Mouse (Mus musculus): ENCODE measurements around the gene Nthl1. TPM values are rescaled to one million over a fixed set of nuclear protein-coding genes. Genes with fewer than 3 reads are reported as not detected.

Gene Nthl1
- polyA plus RNA-seq, 1 experiment from 2014 or later, result 17.0 TPM

- H3K36me3 ChIP-seq (ENCODE audit: control insufficient read depth, insufficient read depth, low read length), result no peaks in the 10 kb centered on the region; the same call in 1 of the 2 replicates
- H3K9ac ChIP-seq (ENCODE audit: low read depth, low read length), result peak overlapping the region; percentile 97
- peak overlapping the region; percentile 87 for H3K4me2 ChIP-seq (replicated peaks; ENCODE audit: low read depth, low read length)
- H3K4me1 ChIP-seq (ENCODE audit: control insufficient read depth, insufficient read depth, low read length), result peaks cover 26% of the 10 kb centered on the region
- 9% methylated on average over 8 of the region's 8 CpGs for WGBS
- no peaks in the 10 kb centered on the region for H3K9me3 ChIP-seq (ENCODE audit: control insufficient read depth, low read length)
- peak overlapping the region; percentile 98 for H3K4me3 ChIP-seq (ENCODE audit: low read length)
- no peaks in the 10 kb centered on the region for H3K27me3 ChIP-seq (ENCODE audit: control insufficient read depth, insufficient read depth, low read length)
- no peak for ATAC-seq (ENCODE audit: low FRiP score, low TSS enrichment)
- H3K27ac ChIP-seq (ENCODE audit: low read depth, low read length), result peak overlapping the region; percentile 84; the same call in 1 of the 2 replicates
These were observed 37.9 kb downstream of the Nthl1 start for GRCm38 (mm10) chr17:24670246-24670844.

- H3K4me3 ChIP-seq (ENCODE audit: low read length), result no peak overlapping the region
- WGBS, result 69% methylated on average over 5 of the region's 5 CpGs
- peak overlapping the region; percentile 97; the same call in 1 of the 2 replicates for H3K9ac ChIP-seq (ENCODE audit: low read depth, low read length)
These were observed 38.9 kb downstream of the Nthl1 start for GRCm38 (mm10) chr17:24671346-24671745.

GRCm38 (mm10) chr17:24672141-24672540 lies 39.7 kb downstream of the Nthl1 start:
- Histone ChIP-seq H3K9me3 (ENCODE audit: control insufficient read depth, low read length) (no peaks in the 10 kb centered on the region), H3K27ac (ENCODE audit: low read depth, low read length) (no peak overlapping the region), H3K4me2 (replicated peaks; ENCODE audit: low read depth, low read length) (no peak overlapping the region; the same call in 1 of the 2 replicates), H3K27me3 (ENCODE audit: control insufficient read depth, insufficient read depth, low read length) (no peaks in the 10 kb centered on the region), H3K4me1 (ENCODE audit: control insufficient read depth, insufficient read depth, low read length) (peaks cover 26% of the 10 kb centered on the region), H3K36me3 (ENCODE audit: control insufficient read depth, insufficient read depth, low read length) (peaks cover 7% of the 10 kb centered on the region), H3K9ac (ENCODE audit: low read depth, low read length) (0 out of 2 replicates have a peak overlapping the region, but pooled peaks have one; percentile 32), H3K4me3 (ENCODE audit: low read length) (no peak overlapping the region)
- WGBS, result 18% methylated on average over 5 of the region's 5 CpGs
- ATAC-seq (ENCODE audit: low FRiP score, low TSS enrichment), result no peak

More at GRCm38 (mm10) chr17:24671346-24671745, 38.9 kb downstream of the Nthl1 start:
- Histone ChIP-seq H3K36me3 (ENCODE audit: control insufficient read depth, insufficient read depth, low read length) (no peaks in the 10 kb centered on the region; the same call in 1 of the 2 replicates), H3K9me3 (ENCODE audit: control insufficient read depth, low read length) (no peaks in the 10 kb centered on the region), H3K4me2 (replicated peaks; ENCODE audit: low read depth, low read length) (peak overlapping the region; percentile 87), H3K27me3 (ENCODE audit: control insufficient read depth, insufficient read depth, low read length) (no peaks in the 10 kb centered on the region), H3K27ac (ENCODE audit: low read depth, low read length) (no peak overlapping the region), H3K4me1 (ENCODE audit: control insufficient read depth, insufficient read depth, low read length) (peaks cover 26% of the 10 kb centered on the region)
- ATAC-seq (ENCODE audit: low FRiP score, low TSS enrichment), result no peak

GRCm38 (mm10) chr17:24674277-24674676 lies 41.8 kb downstream of the Nthl1 start:
- Histone ChIP-seq H3K4me1 (ENCODE audit: control insufficient read depth, insufficient read depth, low read length) (peaks cover 22% of the 10 kb centered on the region), H3K4me3 (ENCODE audit: low read length) (no peak overlapping the region), H3K27ac (ENCODE audit: low read depth, low read length) (no peak overlapping the region), H3K4me2 (replicated peaks; ENCODE audit: low read depth, low read length) (no peak overlapping the region), H3K9ac (ENCODE audit: low read depth, low read length) (no peak overlapping the region), H3K27me3 (ENCODE audit: control insufficient read depth, insufficient read depth, low read length) (no peaks in the 10 kb centered on the region), H3K36me3 (ENCODE audit: control insufficient read depth, insufficient read depth, low read length) (peaks cover 28% of the 10 kb centered on the region), H3K9me3 (ENCODE audit: control insufficient read depth, low read length) (no peaks in the 10 kb centered on the region)
- no peak for ATAC-seq (ENCODE audit: low FRiP score, low TSS enrichment)
- WGBS, result 84% methylated on average over 7 of the region's 7 CpGs

- no peak overlapping the region for H3K27ac ChIP-seq (ENCODE audit: low read depth, low read length)
- peaks cover 12% of the 10 kb centered on the region for H3K4me1 ChIP-seq (ENCODE audit: control insufficient read depth, insufficient read depth, low read length)
- no peak overlapping the region for H3K9ac ChIP-seq (ENCODE audit: low read depth, low read length)
- H3K36me3 ChIP-seq (ENCODE audit: control insufficient read depth, insufficient read depth, low read length), result peaks cover 47% of the 10 kb centered on the region
- 68% methylated on average over 2 of the region's 2 CpGs for WGBS
- H3K27me3 ChIP-seq (ENCODE audit: control insufficient read depth, insufficient read depth, low read length), result no peaks in the 10 kb centered on the region
- ATAC-seq (ENCODE audit: low FRiP score, low TSS enrichment), result no peak
- no peaks in the 10 kb centered on the region for H3K9me3 ChIP-seq (ENCODE audit: control insufficient read depth, low read length)
- H3K4me2 ChIP-seq (replicated peaks; ENCODE audit: low read depth, low read length), result no peak overlapping the region
- H3K4me3 ChIP-seq (ENCODE audit: low read length), result no peak overlapping the region
These were observed 43.7 kb downstream of the Nthl1 start for GRCm38 (mm10) chr17:24676187-24676586.

GRCm38 (mm10) chr17:24676877-24677276 lies 44.4 kb downstream of the Nthl1 start:
- no peak overlapping the region for H3K4me3 ChIP-seq (ENCODE audit: low read length)
- H3K9me3 ChIP-seq (ENCODE audit: control insufficient read depth, low read length), result no peaks in the 10 kb centered on the region
- peaks cover 5% of the 10 kb centered on the region for H3K4me1 ChIP-seq (ENCODE audit: control insufficient read depth, insufficient read depth, low read length)
- H3K36me3 ChIP-seq (ENCODE audit: control insufficient read depth, insufficient read depth, low read length), result peaks cover 54% of the 10 kb centered on the region
- no peaks in the 10 kb centered on the region for H3K27me3 ChIP-seq (ENCODE audit: control insufficient read depth, insufficient read depth, low read length)
- no peak overlapping the region for H3K4me2 ChIP-seq (replicated peaks; ENCODE audit: low read depth, low read length)
- WGBS, result 95% methylated on average over 5 of the region's 5 CpGs
- no peak for ATAC-seq (ENCODE audit: low FRiP score, low TSS enrichment)
- no peak overlapping the region for H3K27ac ChIP-seq (ENCODE audit: low read depth, low read length)
- no peak overlapping the region for H3K9ac ChIP-seq (ENCODE audit: low read depth, low read length)

- Histone ChIP-seq H3K4me2 (replicated peaks; ENCODE audit: low read depth, low read length) (no peak overlapping the region), H3K36me3 (ENCODE audit: control insufficient read depth, insufficient read depth, low read length) (peaks cover 58% of the 10 kb centered on the region), H3K4me1 (ENCODE audit: control insufficient read depth, insufficient read depth, low read length) (no peaks in the 10 kb centered on the region), H3K27ac (ENCODE audit: low read depth, low read length) (no peak overlapping the region), H3K9ac (ENCODE audit: low read depth, low read length) (no peak overlapping the region), H3K4me3 (ENCODE audit: low read length) (no peak overlapping the region), H3K27me3 (ENCODE audit: control insufficient read depth, insufficient read depth, low read length) (no peaks in the 10 kb centered on the region), H3K9me3 (ENCODE audit: control insufficient read depth, low read length) (no peaks in the 10 kb centered on the region)
- 85% methylated on average over 24 of the region's 24 CpGs for WGBS
- peak; percentile 46; the same call in 1 of the 2 replicates for ATAC-seq (ENCODE audit: low FRiP score, low TSS enrichment)
These were observed 45.1 kb downstream of the Nthl1 start for GRCm38 (mm10) chr17:24677500-24678080.

- Histone ChIP-seq H3K9ac (ENCODE audit: low read depth, low read length) (no peak overlapping the region), H3K27me3 (ENCODE audit: control insufficient read depth, insufficient read depth, low read length) (peaks cover 42% of the 10 kb centered on the region)
- ATAC-seq (ENCODE audit: low FRiP score, low TSS enrichment), result no peak
These were observed 54.0 kb downstream of the Nthl1 start for GRCm38 (mm10) chr17:24686514-24686913.

GRCm38 (mm10) chr17:24687146-24687595 lies 54.7 kb downstream of the Nthl1 start:
- H3K27ac ChIP-seq (ENCODE audit: low read depth, low read length), result no peak overlapping the region
- H3K4me2 ChIP-seq (replicated peaks; ENCODE audit: low read depth, low read length), result peak overlapping the region; percentile 57
- H3K4me1 ChIP-seq (ENCODE audit: control insufficient read depth, insufficient read depth, low read length), result peaks cover 15% of the 10 kb centered on the region; the same call in 1 of the 2 replicates
- 0 out of 2 replicates have a peak, but pooled peaks have one; percentile 28 for ATAC-seq (ENCODE audit: low FRiP score, low TSS enrichment)
- peaks cover 1% of the 10 kb centered on the region; the same call in 1 of the 2 replicates for H3K36me3 ChIP-seq (ENCODE audit: control insufficient read depth, insufficient read depth, low read length)
- H3K4me3 ChIP-seq (ENCODE audit: low read length), result peak overlapping the region; percentile 37
- no peaks in the 10 kb centered on the region for H3K9me3 ChIP-seq (ENCODE audit: control insufficient read depth, low read length)
- H3K9ac ChIP-seq (ENCODE audit: low read depth, low read length), result peak overlapping the region; percentile 34
- peaks cover 42% of the 10 kb centered on the region for H3K27me3 ChIP-seq (ENCODE audit: control insufficient read depth, insufficient read depth, low read length)
- under 1% methylated on average over 24 of the region's 25 CpGs for WGBS

More at GRCm38 (mm10) chr17:24686514-24686913, 54.0 kb downstream of the Nthl1 start:
- Histone ChIP-seq H3K4me1 (ENCODE audit: control insufficient read depth, insufficient read depth, low read length) (peaks cover 15% of the 10 kb centered on the region; the same call in 1 of the 2 replicates), H3K4me3 (ENCODE audit: low read length) (peak overlapping the region; percentile 12; the same call in 1 of the 2 replicates), H3K36me3 (ENCODE audit: control insufficient read depth, insufficient read depth, low read length) (peaks cover 8% of the 10 kb centered on the region; the same call in 1 of the 2 replicates), H3K27ac (ENCODE audit: low read depth, low read length) (no peak overlapping the region), H3K9me3 (ENCODE audit: control insufficient read depth, low read length) (no peaks in the 10 kb centered on the region), H3K4me2 (replicated peaks; ENCODE audit: low read depth, low read length) (0 out of 2 replicates have a peak overlapping the region, but pooled peaks have one; percentile 22)
- 27% methylated on average over 16 of the region's 16 CpGs for WGBS

All from kidney, embryonic 14.5 days (tissue).